ENCODE assay signal across 25 mouse cellular contexts in genomic region chr15:80822276-80822675, GRCm38 (mm10).
A peak's percentile ranks its signal among the peaks of the same experiment; 100 is the strongest.
DNase-seq lines count a peak whose midpoint lies in the region; ATAC-seq and TF ChIP-seq lines count a peak whose summit lies in the region.
"Had no signal": no experiment of that assay in that cellular context is flagged by ENCODE, and none has a peak within 500 bp of the region (broad histone marks: within the 10 kb centered on the region; RNA-seq: fewer than 3 reads in every experiment).

No protein-coding gene starts in this region.

- no peak overlapping the region for H3ac ChIP-seq in myocyte (ENCODE audit: control insufficient read depth, insufficient read length)

- H3K4me1 ChIP-seq in hindbrain, embryonic 12.5 days, result peaks cover 13% of the 10 kb centered on the region
- no peaks in the 10 kb centered on the region for H3K4me1 ChIP-seq in hindbrain, embryonic 11.5 days (replicated peaks; ENCODE audit: control insufficient read depth, insufficient read depth, low read length)

- no peak for DNase-seq in hindbrain, embryonic 11.5 days (ENCODE audit: low spot score)
- DNase-seq in testis, postnatal 14 days (ENCODE audit: low spot score), result peak; percentile 18
- DNase-seq in testis, postnatal 10 days (ENCODE audit: low spot score), result no peak
- peak; percentile 22 for DNase-seq in ZHBTc4 (ENCODE audit: low read depth, low spot score)
- DNase-seq in left cerebral cortex, adult 11 months (ENCODE audit: low spot score), result no peak
- DNase-seq in cerebellum, adult 11 months, result no peak
- DNase-seq: adrenal gland, postnatal 25 days; cerebellum, adult 11-12 months; cerebellum, postnatal 10 days; gastrocnemius, adult 2 months; heart, postnatal 36 days; kidney, adult 2 months; liver, postnatal 0 days had no signal

- H3K9me3 ChIP-seq in hindbrain, embryonic 12.5 days (replicated peaks), result no peaks in the 10 kb centered on the region
- no peaks in the 10 kb centered on the region for H3K9me3 ChIP-seq in hindbrain, embryonic 11.5 days (ENCODE audit: control insufficient read depth, low read length)
- H3K9me3 ChIP-seq: embryonic facial prominence, embryonic 12.5 days; heart, embryonic 15.5 days; hindbrain, embryonic 15.5 days; limb, embryonic 12.5 days; midbrain, embryonic 10.5 days had no signal

- H3K27me3 ChIP-seq in hindbrain, embryonic 12.5 days, result no peaks in the 10 kb centered on the region
- no peaks in the 10 kb centered on the region for H3K27me3 ChIP-seq in hindbrain, embryonic 11.5 days (ENCODE audit: control insufficient read depth, insufficient read depth, low read length)
- no peaks in the 10 kb centered on the region for H3K27me3 ChIP-seq in myocyte (ENCODE audit: control insufficient read depth, insufficient read depth, insufficient read length)
- H3K27me3 ChIP-seq: embryonic facial prominence, embryonic 12.5 days; heart, embryonic 15.5 days; hindbrain, embryonic 15.5 days; limb, embryonic 12.5 days had no signal

- H3K79me2 ChIP-seq in myocyte (ENCODE audit: control insufficient read depth, insufficient read depth), result peaks cover 98% of the 10 kb centered on the region

- no peak overlapping the region for H3K4me3 ChIP-seq in hindbrain, embryonic 12.5 days
- H3K4me3 ChIP-seq in hindbrain, embryonic 11.5 days (ENCODE audit: low read depth, low read length), result no peak overlapping the region
- no peak overlapping the region for H3K4me3 ChIP-seq in myocyte
- H3K4me3 ChIP-seq: embryonic facial prominence, embryonic 12.5 days; erythroblast, embryonic 14.5 days; gastrocnemius, adult 2 months; heart, embryonic 15.5 days; hindbrain, embryonic 15.5 days; limb, embryonic 12.5 days; midbrain, embryonic 10.5 days had no signal

- ATAC-seq in hindbrain, embryonic 12.5 days (ENCODE audit: low FRiP score), result no peak
- ATAC-seq in hindbrain, embryonic 11.5 days (ENCODE audit: low FRiP score), result no peak
- ATAC-seq: liver, postnatal 0 days; lung, postnatal 0 days had no signal

- 0 out of 2 replicates have a peak, but pooled peaks cover 2% of the 10 kb centered on the region for H3K36me3 ChIP-seq in hindbrain, embryonic 12.5 days
- H3K36me3 ChIP-seq in hindbrain, embryonic 11.5 days (ENCODE audit: control insufficient read depth, insufficient read depth, low read length), result no peaks in the 10 kb centered on the region
- H3K36me3 ChIP-seq in myocyte (ENCODE audit: control insufficient read depth, insufficient read depth), result no peaks in the 10 kb centered on the region
- H3K36me3 ChIP-seq: heart, embryonic 15.5 days; hindbrain, embryonic 15.5 days; limb, embryonic 12.5 days had no signal

- 0 out of 2 replicates have a peak overlapping the region, but pooled peaks have one; percentile 35 for H3K27ac ChIP-seq in hindbrain, embryonic 12.5 days
- H3K27ac ChIP-seq in hindbrain, embryonic 11.5 days (ENCODE audit: low read depth, low read length), result no peak overlapping the region
- H3K27ac ChIP-seq: embryonic facial prominence, embryonic 12.5 days; gastrocnemius, adult 2 months; heart, embryonic 15.5 days; hindbrain, embryonic 15.5 days; kidney, postnatal 0 days; limb, embryonic 12.5 days; midbrain, embryonic 10.5 days; stomach, postnatal 0 days had no signal

- no peak overlapping the region for H3K9ac ChIP-seq in hindbrain, embryonic 12.5 days
- no peak overlapping the region for H3K9ac ChIP-seq in hindbrain, embryonic 11.5 days (ENCODE audit: low read depth, low read length)
- H3K9ac ChIP-seq: embryonic facial prominence, embryonic 12.5 days; heart, embryonic 15.5 days; hindbrain, embryonic 15.5 days; limb, embryonic 12.5 days; liver, postnatal 0 days had no signal

- no peak for TF ChIP-seq POLR2A in myocyte (IDR thresholded peaks at IDR 0.05; ENCODE audit: insufficient read length, low read depth)

- WGBS in hindbrain, embryonic 12.5 days, result 7% methylated on average over 1 of the region's 1 CpGs
- 3% methylated on average over 1 of the region's 1 CpGs for WGBS in hindbrain, embryonic 11.5 days

- H3K4me2 ChIP-seq in hindbrain, embryonic 12.5 days (replicated peaks), result no peak overlapping the region
- no peak overlapping the region for H3K4me2 ChIP-seq in hindbrain, embryonic 11.5 days (replicated peaks; ENCODE audit: low read depth, low read length)
- no peak overlapping the region for H3K4me2 ChIP-seq in myocyte (ENCODE audit: low read depth)
- H3K4me2 ChIP-seq: embryonic facial prominence, embryonic 12.5 days; heart, embryonic 15.5 days; hindbrain, embryonic 15.5 days; limb, embryonic 12.5 days; liver, embryonic 11.5 days had no signal

TF ChIP-seq in myocyte, 11 proteins besides CTCF, POLR2A, EP300 and RAD21:
- TF ChIP-seq MYOG (IDR thresholded peaks at IDR 0.05; ENCODE audit: control insufficient read depth in 1 of 3, insufficient read depth in 1 of 3, insufficient read length in 2 of 3, low read depth in 2 of 3) (peak in 1 of 3 experiments; percentile 27), SRF (IDR thresholded peaks at IDR 0.05; ENCODE audit: control insufficient read depth, insufficient read length, low read depth) (no peak), MYOD1 (IDR thresholded peaks at IDR 0.05; ENCODE audit: control insufficient read depth in 1 of 3, insufficient read length in 2 of 3, low read depth in 2 of 3) (peak in 2 of 3 experiments; percentile 38 to 54)

Comparison
In these comparisons a context has a peak if more than half of its experiments do, and no peak if none do; other contexts are left out.
1. DNase-seq: peak in testis, postnatal 14 days (single experiment) and ZHBTc4 (single experiment); none in hindbrain, embryonic 11.5 days (single experiment), testis, postnatal 10 days (single experiment), left cerebral cortex, adult 11 months (single experiment) and cerebellum, adult 11 months (single experiment).